Mouse (Mus musculus): Measurements from ENCODE around the gene Plekhn1.

The Plekhn1 gene

DNA sequence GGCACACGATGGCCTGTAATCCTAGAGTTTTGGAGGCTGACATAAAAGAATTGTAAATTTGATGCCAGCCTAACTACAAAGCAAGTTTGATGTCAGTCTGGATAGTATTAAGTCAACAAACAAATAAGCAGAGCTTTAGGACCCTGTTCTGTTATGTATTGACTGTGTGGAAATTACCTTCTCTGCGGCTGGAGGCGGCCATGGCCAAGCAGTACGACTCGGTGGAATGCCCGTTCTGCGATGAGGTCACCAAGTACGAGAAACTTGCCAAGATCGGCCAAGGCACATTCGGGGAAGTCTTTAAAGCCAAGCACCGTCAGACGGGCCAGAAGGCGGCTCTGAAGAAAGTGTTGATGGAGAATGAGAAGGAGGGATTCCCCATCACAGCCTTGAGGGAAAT lies 21.5 kb downstream of the Plekhn1 start:
- no peak for DNase-seq

DNA sequence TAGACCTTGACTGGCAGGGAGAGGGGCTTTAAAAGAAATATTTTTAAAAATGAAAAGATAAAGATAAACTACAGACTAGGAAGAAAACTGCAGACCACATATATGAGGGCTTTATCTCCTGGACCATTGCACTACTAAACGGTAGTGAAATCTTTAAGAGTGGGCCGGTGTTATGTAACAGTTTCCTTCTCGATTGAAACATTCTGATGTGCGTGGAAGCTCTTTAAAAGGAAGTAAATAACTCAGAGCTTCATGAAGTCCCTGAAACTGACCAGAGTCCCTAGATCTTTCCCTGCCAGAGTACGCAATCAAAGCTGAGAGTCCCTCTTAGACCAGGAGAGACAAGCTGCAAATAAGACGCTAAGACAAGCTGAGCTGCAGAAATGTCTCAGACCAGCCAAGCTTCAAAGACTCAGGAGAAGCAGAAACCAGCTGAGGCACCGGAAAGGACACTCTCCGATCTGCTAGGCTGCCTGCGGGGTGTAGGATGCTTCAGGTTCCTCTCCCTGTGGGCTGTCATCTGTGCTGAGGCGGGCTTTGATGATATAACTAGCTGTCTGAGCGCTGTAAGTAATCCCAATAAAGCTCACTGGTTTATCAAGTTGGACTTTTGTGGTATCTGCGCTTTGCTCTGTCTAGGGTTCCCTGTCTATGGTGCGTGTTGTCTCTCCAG lies 24.6 kb downstream of the Plekhn1 start:
- DNase-seq = no peak

DNA sequence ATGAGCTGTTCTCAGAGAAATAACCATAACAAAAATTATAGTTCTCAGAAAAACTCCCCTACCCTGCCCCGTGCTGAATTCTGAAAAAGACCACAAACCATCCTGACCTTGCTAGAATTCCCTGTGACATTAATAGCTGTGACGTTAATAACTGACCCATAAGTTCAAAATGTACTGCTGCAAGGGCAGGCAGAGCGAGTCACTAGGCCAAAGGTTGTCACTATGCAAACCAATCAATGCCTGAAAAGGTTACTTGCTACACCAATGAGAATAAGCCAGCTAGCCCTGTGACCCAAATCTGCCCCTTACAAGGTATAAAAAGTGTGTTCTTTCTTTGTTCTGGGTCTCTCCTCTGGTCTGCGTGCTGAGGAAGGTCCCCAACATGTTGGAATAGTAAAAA lies 25.8 kb downstream of the Plekhn1 start:
- DNase-seq = no peak

DNA sequence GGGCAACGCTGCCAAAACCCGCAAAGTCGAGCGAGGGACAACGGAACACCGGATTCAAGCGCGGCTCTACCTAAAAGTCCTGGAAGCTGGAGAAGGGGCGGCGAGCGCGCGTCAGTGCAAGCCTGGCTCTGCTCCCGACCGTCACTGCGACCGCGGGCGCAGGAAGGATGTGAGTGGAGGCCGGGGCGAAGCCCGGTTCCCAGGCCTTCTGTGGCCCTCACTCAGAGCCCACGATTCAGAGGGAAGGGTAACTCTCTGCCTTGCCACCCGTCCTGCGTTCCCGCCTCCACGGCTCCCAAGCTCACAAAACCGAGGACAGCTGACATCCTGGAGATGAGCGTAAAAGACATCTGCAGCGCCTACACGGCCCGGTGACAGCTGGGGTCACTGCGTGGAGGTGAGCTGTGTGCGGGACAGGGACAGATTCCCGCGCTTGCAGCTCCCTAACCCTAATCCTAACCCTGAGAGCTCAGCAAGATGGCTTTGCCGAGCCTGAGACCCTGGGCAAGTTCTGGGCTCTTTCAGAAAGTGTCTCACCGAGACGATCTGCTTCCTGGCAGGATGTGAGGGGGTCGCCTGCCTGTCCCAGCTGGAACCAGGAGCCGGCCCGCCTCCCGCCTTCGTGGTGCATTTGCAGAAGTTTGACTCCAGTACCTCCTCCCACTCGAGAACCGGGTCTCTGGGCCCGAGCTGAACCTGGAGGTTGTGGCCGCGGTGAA lies 31.1 kb downstream of the Plekhn1 start:
- peak; percentile 69 for DNase-seq

DNA sequence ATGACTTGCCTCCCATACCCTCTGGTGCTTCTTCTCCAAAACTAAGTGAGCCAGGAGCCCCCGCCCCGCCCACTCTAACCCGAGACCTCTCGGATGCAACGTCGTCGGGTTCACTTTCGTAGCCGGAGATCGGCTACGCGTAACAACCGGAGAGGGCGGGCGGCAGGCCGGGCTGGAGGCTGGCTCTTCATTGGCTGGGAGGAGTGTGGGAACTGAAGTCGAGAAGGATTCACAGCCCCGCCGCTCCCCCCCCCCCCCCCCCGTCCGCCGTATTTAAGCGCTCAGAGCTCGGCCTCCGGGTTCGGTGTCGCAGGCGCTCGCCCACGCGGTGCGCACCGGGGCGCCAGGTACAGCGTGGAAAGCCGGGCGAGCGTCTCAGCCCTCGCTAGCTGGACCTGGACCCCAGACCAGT lies 31.6 kb downstream of the Plekhn1 start, which contains the start of gene AW011738:
AW011738 (plus strand) TSS at position 304 of the 412 bp plus-strand sequence.
- peak; percentile 86 for DNase-seq

DNA sequence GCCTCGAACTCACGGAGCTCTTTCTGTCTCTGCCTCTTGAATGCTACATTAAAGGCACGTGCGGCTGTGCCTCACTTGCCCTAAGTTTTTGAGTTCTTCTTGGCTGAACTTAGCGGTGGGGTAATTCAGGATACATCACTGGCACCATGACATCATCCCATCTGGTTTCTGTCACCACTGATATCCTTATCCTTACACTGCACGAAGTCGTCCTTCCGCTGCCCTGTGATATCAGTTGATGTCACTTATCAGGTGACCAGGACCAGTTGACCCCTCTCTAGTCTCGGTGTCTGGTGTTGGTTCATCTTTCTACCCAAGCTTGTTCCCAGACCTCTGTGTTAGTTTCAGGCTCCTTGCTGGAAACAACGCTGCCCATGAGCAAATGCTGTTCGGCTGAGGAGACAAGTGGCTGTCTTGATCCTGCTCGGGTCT lies 32.2 kb downstream of the Plekhn1 start:
- no peak for DNase-seq

DNA sequence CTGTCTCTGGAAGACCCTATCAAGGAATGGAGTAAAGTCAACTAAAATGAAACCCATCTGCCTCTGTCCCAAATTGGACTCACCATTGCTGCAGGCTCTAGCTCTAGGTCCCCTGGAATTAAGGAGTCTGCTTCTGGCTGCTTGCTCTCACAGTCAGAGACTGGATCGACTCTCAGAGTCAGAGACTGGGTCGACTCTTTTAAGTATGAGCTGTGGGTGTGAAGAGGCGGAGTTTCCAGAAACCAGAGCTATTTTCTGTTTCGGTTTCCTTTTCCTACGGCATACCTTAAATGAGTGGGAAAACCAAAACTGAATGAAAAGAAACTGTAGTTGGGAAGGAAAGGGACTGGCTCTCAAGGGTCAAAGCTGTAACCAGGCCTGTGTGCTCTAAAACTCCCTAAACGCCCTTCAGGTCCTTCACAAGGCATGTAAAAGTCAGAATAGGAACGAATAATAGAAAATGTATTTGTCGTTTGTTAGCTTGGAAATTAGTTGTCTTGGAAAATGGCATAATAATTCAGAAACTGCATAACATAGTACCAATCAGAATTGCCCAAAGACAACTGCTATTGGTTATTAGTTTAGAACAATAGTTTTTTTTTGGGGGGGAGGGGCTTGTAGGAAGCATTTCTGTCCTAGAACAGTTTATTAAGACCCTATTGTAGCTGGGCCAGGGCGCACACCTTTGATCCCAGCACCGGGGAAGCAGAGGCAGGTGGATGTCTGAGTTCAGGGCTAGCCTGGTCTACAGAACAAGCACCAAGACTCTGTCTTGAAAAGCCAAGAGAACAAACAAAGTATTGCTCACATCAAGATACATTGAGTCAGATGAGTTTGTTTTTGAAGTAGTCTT lies 33.8 kb downstream of the Plekhn1 start, which contains the start of gene Isg15:
Isg15 (minus strand) TSS at position 196 of the 853 bp plus-strand sequence.
- DNase-seq = no peak

DNA sequence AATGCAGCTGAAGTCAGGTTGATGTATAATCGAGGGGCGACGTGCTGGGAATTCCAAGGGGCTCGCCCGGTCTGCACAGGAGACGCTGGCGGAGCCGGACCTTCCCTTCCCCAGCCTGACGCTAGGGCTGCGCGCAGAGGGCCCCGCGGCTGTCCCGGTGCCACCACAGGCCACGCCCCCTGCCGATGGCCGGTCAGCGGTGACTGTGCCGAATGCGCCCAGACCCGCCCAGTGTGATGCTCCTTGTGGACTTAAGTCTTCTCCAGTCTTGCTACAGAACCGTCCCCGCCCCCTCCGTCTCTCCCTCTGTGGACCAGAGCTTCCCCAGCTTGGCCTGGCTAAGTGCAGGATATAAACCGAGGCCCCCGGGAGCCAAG lies 36.8 kb downstream of the Plekhn1 start:
- DNase-seq = peak; percentile 97

DNA sequence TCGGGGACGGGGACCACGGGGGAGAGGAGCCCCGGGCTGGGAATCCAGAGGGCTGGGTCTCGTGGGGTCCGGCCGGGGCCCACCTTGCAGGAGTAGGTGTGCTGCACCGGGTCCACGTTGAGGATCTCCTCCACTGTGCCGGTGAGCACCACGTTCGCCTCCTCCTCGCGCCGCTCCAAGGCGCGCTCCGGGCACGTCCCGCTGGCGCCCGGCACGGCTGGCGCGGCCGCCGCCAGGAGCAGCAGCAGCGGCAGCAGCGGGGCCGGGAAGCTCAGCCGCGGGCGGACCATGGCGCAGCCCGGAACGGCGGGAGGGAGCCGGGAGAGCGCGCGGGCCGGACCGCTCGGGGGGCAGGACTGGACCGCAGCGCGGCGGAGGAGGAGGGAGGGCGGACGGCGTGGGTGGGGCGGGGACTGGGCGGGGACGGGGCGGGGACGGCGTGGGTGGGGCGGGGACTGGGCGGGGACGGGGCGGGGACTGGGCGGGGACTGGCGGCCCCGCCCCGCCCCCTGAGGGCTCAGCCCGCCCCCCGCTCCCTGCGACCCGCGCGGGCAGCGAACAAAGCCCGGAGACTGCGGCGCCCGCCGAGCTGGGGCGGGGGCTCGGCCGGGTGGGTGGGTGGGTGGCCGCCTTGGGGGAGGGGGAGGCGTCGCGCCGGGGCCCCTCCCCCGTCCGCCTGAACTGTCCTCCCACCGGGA lies 37.4 kb downstream of the Plekhn1 start, which contains the start of gene Agrn:
Agrn (minus strand) TSS at position 358 of the 698 bp plus-strand sequence.
- peak; percentile 88 for DNase-seq

DNA sequence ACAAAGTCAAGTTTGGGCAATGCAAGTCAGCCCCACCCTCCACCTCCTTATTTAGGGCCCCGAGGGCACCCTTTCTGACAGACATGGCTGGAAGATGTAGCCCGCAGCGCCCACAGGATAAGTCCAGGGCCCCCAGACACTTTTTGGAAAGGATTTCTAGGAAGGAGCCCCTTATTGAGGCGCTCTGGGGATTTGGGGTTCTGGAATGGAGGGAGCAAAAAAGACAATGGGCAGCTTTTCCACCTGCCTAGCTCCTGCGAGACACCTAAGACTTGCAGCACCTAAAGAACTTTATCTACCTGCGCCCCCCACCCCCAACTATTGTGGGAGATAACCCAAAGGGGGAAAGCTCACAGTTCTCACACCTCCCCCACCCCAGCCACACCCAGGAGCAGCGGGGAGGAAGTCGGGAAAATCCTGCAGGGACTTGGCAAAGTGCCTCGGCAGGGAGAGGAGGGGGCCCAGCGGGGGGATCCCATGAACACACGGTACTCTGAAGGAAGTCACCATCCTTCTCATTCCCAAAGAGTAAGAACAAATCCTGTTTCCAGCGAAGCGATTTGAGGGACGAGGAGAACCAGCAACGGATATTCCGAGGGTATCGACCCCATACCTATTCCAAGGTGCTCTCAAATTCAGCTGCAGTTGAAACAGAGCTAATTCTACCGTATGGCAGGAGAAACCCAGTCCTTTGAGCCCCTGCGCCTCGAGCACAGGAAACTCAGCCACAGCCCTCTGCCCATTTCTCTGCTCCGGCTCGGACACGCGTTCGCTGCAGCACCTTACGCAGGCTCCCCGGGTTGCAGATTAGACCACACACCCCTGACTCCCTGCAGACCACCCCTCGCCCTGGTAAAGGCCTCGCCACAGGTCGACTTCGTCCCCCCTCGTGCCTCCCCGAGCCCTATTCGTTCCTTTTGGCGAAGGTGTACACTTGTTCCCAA lies 38.5 kb downstream of the Plekhn1 start:
- peak; percentile 90 for DNase-seq

DNA sequence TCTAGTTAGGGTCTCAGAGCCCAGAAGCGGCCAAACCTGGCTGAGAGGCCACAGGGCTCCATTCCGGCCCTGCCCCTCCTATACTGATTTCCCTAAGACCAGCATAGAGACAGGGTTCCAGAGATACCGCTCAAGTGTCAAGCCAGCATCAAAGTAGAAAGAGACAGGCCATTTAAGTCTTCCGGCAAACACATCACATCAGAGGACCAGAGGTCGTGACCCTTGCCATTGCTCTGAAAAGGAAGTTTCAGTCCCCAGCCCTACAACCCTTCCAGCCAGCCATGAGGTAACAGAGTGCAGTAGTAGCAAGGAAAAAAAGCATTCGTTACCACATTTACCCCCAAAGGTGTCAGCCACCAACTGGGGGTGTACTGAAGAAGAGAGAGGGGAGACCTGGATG lies 40.3 kb downstream of the Plekhn1 start:
- DNase-seq = no peak

DNA sequence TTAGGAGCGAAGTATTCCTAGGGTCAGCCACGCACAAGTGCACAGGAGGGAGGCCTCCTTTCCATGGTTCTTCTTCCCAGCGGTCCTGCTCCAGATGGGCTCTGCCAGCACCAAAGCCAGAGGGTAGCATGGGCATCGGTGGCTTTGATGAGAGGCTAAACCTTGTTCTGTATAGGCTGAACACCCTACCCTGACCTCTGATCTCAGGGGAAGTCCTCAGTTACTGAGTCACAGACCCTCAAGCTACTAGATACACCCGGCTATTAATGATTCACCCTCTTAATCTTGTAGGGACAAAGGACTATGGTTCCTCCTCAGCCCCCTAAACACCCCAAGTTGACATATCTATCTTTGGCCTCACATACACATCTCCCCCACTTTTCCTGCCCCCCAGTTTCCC lies 40.8 kb downstream of the Plekhn1 start:
- no peak for DNase-seq

DNA sequence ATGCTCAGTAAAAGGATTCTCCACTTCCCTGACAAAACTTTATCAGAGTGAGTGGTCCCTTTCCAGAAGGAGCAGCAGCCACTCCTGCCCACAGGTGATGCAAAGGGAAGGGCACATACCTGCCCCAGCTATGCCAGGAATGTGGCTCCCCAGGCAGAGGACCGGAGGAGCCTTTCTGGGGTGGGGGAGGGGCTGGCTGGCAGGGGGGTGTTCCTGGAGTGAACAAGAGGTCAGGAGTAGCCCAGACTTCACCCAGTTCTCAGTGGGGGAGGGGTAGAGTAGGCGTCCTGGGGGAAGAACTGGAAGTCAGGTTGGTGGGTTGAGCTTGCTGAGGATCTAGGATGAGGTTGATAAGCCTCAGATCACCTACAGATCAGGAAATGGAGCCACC lies 41.5 kb downstream of the Plekhn1 start:
- peak; percentile 77 for DNase-seq

DNA sequence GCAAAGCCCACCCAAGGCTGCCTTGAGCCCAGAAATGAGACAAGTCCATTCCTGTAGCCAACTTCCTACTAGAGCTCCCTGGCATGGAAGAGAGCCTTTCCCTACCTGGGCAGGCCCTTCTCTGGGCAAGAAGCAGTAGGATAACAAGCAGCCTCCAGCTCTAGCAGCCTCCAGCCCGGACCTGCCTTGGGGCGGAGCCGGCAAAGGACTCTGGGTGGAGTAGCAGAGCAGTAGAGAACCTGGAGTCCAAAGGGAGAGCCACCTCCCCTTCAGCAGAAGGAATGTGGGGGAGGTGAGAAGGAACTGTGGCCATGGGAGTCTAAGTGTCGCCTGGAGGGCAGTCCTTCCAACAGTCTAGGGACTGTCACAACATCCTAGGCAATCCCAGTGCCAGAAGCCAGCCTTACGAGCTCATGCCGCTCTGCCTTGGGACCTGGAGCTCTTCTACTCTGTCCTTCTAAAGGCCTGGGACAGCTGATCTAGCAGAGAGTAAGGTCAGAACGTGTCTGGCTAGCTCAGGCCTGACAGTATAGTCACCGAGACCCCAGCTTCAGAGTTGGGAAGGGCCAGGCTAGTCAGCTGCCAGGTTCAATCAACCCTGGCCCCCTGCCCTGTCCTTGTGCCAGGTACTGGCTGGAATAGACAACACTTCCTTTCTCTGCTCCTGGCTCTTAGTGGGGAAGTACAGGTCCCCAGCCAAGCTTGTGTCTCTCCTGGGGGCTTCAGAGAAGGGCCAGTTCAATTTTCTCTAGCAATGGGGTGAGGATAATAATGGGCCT lies 42.0 kb downstream of the Plekhn1 start:
- DNase-seq = peak; percentile 81

DNA sequence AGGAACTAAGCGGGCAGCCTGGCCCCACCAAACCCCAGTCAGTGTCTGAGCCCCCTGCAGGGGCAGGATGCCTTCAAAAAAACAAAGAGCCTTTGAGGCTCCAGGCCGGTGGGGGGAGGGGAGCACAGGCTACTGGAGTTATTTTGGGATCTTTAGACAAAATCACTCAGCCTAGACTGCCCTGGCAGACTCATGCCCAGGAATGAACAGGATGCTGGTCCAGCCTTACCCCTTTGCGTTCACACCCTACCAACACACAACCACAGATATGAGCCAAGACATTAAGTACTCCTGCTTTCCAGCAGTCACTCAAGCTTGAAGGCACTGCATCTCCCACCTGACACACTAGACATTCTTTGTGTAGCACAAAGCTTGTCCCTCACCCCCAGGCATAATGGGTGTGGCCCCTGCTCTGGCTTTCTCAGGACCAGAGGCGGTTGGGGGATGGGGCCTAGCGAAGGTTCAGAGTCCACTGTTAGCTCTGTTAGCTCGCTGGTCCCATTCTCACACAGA lies 45.8 kb downstream of the Plekhn1 start:
- DNase-seq = peak; percentile 77

DNA sequence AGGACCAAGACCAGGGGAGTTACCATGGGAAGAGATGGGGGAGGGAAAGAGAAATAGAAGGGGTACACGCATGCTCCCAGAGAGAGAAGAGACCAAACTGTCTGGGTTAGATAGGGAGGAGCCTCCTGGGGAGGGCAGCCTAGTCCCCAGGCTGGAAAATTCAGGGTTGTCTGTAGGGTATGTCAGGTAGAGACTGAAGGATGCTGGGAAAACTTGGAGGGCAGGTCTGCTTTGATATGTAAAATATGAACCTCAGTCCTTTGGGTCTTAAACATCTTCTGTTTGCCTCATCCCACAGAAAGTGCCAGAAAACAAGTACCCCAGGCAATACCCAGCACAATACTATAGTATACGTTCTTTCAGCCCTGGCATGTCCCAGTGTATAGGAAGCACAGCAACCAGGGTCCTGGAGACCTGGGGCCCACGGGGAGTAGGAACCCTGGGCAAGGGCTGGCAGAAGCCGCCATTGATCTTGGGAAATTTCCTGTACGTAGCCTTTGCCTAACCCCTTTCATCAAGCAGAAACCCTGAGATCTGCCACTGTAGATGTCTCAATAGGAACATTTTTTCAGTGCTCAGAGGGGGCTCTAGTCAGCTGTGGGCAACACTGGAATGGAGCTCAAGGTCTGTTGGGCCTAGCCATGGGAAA lies 46.4 kb downstream of the Plekhn1 start:
- DNase-seq = no peak

DNA sequence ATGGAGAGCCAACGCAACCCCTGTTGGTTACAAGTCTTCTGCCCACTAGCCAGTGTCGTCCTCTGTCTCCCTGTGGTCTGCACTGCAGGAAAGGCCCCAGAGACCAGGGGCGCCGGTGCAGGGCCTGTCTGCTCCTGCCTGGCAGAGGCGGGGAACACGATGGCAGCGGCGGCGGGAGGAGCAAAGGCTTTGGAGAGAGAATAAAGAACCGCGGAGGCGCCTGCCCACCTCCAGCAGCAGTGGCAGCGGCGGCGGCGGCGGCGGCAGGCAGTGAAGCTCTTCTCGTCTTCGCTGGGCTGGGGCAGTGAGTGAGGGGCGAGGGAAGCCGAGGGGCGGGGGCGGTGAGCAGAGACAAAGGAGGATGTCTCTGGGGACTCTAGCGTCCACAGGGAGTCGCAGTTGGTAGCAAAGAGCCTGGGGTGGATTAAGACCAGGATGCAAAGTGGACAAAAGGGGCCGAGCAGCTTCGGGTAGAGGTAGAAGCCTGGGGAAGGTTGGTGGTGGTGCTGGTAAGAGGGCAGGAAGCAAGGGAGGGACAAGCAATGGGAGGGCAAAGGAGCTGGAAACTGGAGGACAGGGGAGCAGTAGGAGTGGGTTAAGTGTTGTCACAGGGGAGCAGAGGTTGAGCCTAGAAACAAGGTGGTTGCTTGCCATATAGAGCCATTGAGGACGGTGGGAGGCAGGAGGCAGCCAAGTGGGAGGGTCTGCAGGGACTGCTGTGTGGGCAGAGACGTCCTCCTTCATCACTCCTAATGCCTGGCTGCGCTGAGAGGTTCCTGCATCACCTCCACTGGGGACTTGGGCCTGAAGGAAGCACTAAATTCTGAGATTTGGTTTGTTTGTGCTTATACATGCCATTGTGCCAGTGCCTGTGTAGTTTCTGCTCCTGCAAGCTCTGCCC lies 48.5 kb downstream of the Plekhn1 start:
- DNase-seq = no peak

DNA sequence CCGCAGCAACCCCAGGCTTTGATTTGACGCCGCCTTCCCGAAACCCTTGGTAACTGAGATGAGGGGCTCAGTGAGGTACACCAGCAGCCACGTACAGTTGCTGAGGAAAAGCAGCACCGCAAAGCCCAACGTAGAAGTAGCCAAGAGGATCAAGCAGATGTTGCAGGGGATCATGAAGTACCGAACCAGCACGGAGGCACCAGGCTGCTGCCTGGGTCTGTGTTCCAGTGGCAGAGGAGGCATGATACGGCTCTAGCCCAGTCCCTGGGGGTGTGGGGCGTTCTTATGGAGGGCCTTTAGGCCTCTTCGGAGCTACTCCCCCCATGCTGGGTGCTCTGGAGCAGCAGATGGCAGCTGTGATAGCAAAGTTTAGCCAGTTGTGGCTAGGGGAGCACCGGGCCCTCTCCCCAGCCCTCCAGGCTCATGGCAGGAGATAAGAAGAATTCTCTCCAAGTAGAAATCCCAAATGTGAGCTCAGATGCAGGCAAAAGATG lies 49.2 kb downstream of the Plekhn1 start:
- no peak for DNase-seq
